Mouse (Mus musculus) adipocyte (in vitro differentiated cells): ENCODE results near the gene Pdzrn4.
"Not testable (repeated sequence)": the region's sequence is repeated elsewhere in the genome, so short reads cannot be mapped to it uniquely, and the experiment has no call there.

Source experiments
- DNase-seq: peaks from one replicate; pipeline ENCODE4 v3.0.0-alpha.2; 2016; ENCODE audit warnings: low spot score

Gene Pdzrn4

DNA sequence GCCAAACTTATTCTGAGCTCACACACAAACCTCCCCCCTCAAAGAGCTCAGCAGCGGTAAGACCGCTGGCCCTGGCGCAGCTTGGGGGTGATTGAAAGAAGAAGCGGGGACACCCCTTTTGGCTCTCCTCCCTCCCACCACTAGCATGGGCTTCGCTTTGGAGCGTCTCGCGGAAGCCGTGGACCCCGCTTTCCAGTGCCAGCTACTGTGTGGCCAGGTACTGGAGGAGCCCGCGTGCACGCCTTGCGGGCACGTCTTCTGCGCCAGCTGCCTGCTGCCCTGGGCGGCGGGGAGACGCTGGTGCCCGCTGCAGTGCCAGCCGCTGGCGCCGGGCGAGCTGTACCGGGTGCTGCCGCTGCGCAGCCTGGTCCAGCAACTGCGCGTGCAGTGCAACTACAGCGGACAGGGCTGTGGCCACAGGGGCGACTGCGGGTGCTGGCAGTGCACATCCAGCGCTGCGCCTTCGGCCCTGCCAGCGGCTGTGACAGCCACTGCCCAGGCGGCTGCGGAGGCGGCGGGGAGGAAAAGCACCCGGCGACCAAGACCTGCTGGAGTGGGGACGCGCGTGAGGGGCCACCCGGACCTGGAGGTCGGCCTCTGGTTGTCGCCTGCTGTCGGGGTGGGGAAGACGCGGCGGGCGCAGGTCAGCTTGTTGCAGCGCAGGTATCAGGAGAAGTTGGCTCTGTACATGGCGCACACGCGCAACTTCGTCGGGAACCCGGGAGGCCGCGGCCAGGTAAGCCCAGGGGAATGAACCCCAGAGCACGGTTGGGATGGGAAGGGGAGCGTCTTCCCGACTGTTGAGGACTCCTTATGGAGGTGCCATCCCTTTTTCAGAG is at the start of gene Pdzrn4:
Gene Pdzrn4 (plus strand): TSS at position 112 of the 839 bp plus-strand sequence.
- no peak for DNase-seq

- no peak for DNase-seq
Observed at GRCm38 (mm10) chr15:92347426-92347825, 49.3 kb upstream of the Pdzrn4 start.

GRCm38 (mm10) chr15:92347902-92348301 is 48.8 kb upstream of the Pdzrn4 start:
- no peak for DNase-seq

DNA sequence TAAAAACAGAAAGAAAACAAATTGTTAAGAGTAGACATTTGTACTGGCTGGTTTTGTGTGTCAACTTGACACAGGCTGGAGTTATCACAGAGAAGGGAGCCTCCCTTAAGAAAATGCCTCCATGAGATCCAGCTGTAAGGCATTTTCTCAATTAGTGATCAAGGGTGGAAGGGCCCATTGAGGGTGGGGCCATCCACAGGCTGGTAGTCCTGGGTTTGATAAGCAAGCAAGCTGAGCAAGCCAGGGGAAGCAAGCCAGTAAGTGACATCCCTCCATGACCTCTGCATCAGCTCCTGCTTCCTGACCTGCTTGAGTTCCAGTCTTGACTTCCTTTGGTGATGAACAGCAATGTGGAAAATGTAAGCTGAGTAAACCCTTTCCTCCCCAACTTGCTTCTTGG is 48.2 kb upstream of the Pdzrn4 start:
- DNase-seq: not testable (repeated sequence)

DNA sequence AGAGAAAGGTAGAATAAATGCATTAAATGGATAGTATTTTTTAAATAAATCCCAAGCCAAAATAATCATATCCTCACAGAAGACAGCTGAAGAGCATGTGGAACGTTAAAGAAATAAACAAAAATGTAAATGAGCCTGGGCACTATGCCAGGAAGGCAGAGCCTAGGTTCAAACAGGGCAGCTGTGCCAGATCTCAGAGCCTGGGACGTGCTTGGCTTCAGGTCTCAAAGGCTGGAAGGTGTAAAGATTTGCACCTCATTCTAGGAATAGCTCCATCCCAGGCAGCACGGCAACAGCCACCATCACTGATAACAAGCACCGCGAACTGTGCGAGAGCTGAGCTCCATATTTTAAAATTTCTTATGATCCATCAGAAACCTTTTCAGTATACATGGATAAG is 32.5 kb upstream of the Pdzrn4 start:
- no peak for DNase-seq

- DNase-seq: no peak
Observed at GRCm38 (mm10) chr15:92364592-92364991, 32.1 kb upstream of the Pdzrn4 start.

DNA sequence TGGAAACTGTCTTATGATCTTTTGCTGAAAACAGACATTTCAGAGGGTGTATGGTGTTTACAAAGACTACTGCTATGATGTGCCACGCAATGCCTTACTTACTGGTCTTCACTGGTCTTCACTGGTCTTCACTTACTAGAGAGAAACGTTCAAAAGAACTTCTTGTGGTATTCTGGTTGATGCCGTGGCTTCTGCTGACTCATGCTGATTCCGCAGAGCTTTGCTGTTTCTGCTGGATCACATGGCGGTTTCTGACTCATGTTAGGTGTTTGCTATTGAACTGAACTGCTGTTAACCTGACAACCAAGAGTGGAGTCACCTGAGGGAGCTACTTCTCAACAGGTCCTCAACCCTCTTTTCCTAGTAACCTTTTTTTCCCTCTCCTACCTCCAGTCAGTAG is 1.9 kb upstream of the Pdzrn4 start:
- no peak for DNase-seq

DNA sequence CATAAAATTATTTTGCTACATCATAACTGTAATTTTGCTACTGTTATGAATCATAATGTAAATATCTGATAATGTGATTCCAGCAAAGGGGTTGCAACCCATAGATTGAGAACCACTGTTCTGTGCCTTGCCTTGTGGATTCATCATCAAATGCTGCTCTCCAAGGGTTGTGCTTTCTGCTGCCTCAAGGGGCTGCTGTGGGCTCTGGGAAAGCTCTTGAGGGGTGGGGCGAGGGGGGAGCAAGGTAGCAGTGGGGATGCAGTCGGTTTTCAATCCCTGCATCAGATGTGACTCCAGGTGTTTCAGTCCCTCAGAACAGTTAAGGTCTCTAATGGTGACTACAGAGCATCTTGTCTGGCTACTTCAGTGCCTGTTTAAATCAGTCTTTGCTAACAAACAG is 2.1 kb downstream of the Pdzrn4 start:
- DNase-seq: no peak

DNA sequence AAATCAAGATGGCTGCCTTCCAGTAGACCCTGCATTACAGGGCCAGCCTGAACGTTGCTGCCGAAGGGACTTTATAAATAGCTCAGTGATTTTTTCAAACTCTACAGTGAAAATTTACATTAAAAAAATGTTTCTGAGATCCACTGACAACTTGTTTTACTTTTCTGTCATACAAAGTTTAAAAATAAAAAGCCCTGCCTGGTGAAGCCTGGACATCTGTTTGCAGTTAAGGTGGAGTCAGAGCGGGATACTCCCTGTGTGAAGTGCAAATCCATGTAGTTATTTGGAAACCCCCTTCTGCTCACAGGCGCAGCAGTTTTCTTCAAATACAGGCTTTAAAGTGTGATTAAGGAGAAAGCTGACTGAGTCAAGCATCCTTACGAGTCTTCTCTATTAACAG is 2.6 kb downstream of the Pdzrn4 start:
- DNase-seq: no peak

DNA sequence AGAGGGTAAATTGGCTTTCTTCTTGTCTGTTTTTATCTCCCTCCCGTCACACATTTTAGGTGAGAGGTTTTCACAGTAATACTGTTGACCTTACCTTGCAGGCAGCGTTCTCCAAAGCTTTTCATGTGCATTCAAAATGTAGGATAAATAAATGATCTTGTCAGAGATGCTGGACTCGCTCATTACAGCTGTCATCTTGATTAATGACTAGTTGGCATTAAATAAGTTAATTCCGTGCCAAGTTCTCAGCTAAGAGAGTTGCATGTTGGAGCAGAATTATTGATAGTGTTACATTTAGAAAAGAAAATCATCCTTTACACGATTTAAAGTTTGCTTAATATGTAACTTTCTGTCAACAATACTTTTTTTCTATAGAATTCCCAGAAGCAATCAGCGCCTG is 4.9 kb downstream of the Pdzrn4 start:
- DNase-seq: no peak

- no peak for DNase-seq
Observed at GRCm38 (mm10) chr15:92415323-92415722, 18.6 kb downstream of the Pdzrn4 start.

DNA sequence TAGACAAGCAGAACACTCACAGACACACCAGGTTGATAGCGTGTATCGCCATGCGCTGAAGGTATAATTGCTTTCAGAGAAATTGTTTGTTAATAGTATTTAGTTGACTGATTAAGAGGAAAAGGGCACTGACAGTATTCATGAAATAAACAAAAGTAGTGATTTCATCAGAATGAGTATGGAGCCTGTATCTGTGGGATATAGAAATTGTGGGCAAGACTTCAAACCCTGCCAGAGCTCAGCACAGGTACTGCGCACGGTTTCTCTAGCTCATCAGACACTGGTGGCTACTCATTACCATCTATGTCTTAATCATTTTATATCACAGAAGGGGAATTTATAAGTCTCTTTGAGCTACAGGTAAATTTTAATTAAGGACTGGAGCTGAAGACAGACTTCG is 19.5 kb downstream of the Pdzrn4 start:
- no peak for DNase-seq

DNA sequence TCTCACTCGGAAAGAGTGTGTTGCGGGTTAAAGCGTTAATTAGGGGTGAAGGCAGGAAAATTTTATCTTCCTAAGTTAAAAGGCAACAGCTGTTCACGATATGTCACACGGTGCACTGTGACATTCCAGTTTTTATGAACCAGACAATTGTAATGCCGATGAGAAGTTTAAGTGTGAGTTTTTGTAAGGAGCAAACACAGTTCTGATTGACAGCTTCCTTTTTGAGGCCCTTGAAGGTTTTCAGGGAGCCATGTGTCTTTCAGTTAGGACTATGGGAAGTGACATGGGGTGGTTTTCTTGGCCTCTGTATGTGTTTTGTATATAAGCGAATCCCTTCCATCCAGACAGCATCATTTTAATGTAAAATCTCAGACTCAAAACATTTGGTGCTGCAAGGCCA is 20.0 kb downstream of the Pdzrn4 start:
- no peak for DNase-seq

GRCm38 (mm10) chr15:92417120-92417519 is 20.4 kb downstream of the Pdzrn4 start:
- DNase-seq: no peak

DNA sequence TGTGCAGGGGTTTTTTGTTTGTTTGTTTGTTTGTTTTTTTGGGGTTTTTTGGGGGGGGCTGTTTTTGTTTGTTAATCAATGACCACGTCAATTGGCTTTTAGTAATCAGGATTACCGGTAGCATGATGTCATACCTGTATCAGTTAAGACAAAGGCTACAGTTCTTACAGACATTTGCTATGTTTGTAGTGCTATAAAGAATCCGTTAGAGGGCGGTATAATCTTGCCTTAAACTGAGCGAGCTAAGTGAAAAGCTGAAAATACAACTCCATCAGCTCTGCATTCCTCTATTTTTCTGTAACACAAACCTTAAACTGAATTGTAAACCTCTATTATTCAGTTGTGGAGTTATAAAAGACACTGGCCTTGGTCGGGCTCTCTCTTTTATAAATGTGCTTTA is 37.9 kb downstream of the Pdzrn4 start:
- peak; percentile 16 for DNase-seq

DNA sequence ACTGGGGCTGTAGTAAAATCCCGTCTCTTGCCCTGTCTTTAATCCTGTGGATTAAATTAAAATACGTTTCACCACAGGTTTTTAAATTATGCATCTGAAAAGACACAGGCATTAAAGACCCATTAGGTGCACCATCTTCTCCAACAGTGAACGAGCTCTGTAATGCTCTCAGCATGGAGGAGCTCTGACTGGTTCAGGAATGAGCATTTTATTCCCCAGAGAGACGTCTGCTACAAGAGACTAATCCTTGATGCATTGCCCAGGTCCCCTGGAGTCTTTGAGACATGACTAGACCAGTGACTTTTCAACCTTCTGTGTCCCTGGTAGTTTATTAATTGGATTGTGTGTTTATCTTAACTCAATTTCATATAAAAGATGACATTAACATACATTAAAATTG is 38.6 kb downstream of the Pdzrn4 start:
- DNase-seq: no peak

DNA sequence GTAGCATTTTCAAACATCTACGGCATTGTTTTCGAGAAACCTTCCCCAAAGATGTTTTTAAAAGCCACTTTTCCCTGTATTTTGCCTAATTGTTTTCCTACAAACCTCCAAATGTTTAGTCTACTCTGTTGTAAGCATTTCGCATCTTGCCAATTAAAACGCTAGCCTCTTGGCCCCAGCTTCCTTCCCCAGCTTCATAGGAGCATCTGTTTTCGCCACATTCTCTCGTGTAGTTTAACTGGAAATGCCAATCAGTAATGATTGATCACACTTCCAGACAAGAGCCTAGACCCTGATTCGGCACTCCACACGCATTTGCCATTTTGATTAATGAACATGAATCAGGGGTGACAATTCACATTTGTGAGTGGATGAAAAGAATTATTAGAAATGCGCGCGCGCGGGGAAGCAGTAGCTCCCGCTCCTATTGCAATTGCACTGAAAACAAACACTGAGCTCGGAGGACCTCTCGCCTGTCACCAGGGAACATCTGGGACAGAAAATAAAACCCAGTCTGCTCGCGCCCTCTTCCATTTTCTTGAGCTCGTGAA is 45.0 kb downstream of the Pdzrn4 start:
- no peak for DNase-seq

DNA sequence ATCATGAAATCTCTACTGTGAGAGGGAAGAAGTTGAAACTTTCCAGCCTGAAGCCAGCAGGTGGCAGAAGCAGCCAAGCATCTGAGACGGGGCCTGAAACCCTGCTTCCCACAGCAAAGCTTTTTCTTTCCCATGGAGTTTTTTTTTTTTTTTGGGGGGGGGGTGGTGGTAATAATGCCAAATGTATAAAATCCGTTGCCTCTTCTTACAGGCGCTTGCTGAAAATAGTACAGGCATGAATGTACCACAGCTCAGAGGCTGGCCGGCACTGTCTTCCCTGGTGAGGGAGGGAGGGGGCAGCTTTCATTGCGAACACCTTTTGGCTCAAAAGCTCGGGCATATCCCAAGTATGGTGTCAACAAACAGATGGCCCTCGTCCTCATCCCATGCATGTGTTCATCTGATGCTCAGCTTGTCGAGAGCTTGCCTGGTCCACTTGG is 51.0 kb downstream of the Pdzrn4 start:
- DNase-seq: no peak

DNA sequence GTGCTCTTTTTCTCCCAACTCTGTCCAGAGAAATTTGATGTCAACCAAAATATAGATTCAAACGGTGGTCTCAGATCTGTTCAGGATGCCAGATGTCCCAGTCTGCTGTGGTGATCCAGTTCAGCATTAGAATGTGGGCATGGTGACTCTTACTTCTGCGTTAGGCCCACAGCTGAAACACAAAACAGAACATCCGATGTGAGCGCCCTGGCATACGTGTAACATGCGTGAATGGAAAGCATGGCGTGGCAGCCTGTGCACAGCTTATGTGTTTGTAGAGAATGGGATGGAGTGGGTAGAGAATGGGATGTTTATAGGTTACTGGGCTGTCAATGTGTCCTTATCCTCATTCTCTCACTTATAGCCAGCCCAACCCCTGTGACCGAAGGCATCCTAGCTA is 52.4 kb downstream of the Pdzrn4 start:
- DNase-seq: no peak

DNA sequence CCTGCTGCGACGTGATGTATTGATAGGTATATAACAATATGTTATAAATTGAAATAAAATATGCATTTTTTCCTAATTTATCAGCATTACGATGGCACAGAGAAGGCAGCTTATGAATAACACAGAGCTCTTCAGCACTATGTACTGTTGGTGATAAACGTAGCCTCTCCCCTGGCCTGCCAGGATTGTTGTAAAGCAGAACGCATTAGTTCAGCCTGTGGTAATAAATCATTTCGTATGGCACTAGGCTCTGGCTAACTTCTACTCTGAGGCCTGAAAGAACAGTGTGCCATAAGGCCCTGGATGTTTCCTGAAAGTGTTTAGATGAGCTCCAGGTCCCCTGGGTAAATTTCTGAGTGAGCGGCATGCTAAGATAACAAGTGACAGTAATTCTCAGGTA is 55.9 kb downstream of the Pdzrn4 start:
- DNase-seq: no peak

DNA sequence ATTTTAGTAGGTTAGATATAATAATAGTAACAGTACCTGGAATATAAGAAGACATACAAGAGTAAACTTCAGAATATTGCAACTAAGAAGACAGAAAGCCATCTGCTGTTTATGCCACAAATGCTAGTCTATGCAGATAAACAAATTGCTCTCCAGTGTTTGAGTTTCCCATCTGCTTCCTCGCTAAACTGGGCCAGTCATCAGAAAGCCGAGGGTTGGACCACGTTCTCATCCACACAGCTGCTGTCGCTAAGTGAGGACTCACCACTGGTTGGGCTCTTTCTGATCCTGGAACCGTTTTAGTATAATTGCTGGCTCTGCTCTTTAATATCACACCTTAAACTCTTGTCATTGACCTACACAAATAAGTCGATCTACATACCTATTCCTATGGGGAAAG is 85.5 kb downstream of the Pdzrn4 start:
- DNase-seq: no peak

DNA sequence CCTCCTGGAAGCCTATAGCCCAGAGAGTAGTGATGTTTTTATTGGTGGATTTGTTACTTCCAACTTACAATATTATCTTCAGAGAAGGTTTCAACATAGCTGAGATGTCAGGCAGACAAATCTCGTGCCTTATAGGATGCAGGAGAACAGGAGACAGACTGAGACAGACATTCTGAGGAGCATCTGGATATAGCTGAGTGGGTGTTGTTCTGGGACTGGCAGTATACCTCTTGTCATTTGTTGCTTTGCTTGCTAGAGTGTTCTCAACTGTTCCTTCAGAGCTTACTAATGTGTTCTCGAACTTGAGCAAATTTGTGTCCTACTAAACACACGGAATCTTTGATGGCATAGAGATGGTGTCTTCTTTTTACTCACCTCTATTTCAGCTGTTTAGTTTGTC is 94.7 kb downstream of the Pdzrn4 start:
- no peak for DNase-seq

- no peak for DNase-seq
Observed at GRCm38 (mm10) chr15:92495465-92496174, 98.9 kb downstream of the Pdzrn4 start.
